Mouse (Mus musculus) kidney, adult 2 months (tissue): ENCODE results near the gene Tspan4.

Experiments used
- CTCF ChIP-seq: fragments of 200-500 bp; conservative IDR thresholded peaks from 2 replicates; pipeline ENCODE4 v1.5.1; 2011; ENCODE audit warnings: low read depth, mild to moderate bottlenecking, control low read depth, low read length, moderate library complexity, mixed read lengths; ENCODE audit not compliant: insufficient read depth, insufficient read length
- POLR2A ChIP-seq: fragments of 200-500 bp; IDR thresholded peaks from one replicate; pipeline ENCODE4 v1.6.1; 2011; ENCODE audit warnings: low read depth, low read length, control low read depth

- TF ChIP-seq CTCF (no peak), POLR2A (no peak)
These were observed 41.3 kb upstream of the Tspan4 start for GRCm38 (mm10) chr7:141433517-141434400.
